Comparison of ENCODE assay signal across 28 mouse cellular contexts in genomic region chr5:121331731-121332130, GRCm38 (mm10). TPM values are rescaled to one million over a fixed set of nuclear protein-coding genes. Genes with fewer than 3 reads are reported as not detected.
DNase-seq lines count a peak whose midpoint lies in the region; ATAC-seq and TF ChIP-seq lines count a peak whose summit lies in the region.
"Had no signal": no experiment of that assay in that cellular context is flagged by ENCODE, and none has a peak within 500 bp of the region (broad histone marks: within the 10 kb centered on the region; RNA-seq: fewer than 3 reads in every experiment).

No protein-coding gene starts in this region.

- ATAC-seq in megakaryocyte progenitor cell, adult 5-6 weeks (replicated peaks; ENCODE audit: poor library complexity) = peak; percentile 35; the same call in 1 of the 2 replicates
- ATAC-seq: CD4-positive, CD25-positive, alpha-beta regulatory T cell, adult 4 months; forebrain, embryonic 15.5 days; intestine, postnatal 0 days had no signal

- intact Hi-C loops in heart, postnatal 10 days (cut with DNase I) = no loop called here

- no peak for DNase-seq in ES-E14 (ENCODE audit: low read depth, low spot score)
- DNase-seq in fat pad, adult 2 months (ENCODE audit: extremely low read depth, low read depth, low spot score) = peak; percentile 64
- DNase-seq in gastrocnemius, adult 8-10 months (ENCODE audit: low spot score in 2 of 2) = no peak
- DNase-seq in kidney, adult 2 months = no peak
- DNase-seq in heart, postnatal 10 days = no peak
- DNase-seq: adrenal gland, adult 2 months; adrenal gland, postnatal 14 days; cerebellum, adult 11 months; cerebellum, adult 8-10 months; cerebellum, postnatal 36 days; gastrocnemius, postnatal 10 days; gastrocnemius, postnatal 36 days; heart, adult 18-20 months; heart, postnatal 14 days; heart, postnatal 4 days; kidney, adult 8-10 months had no signal

- in situ Hi-C loops in ES-E14 (cut with MboI; ENCODE audit: low sequenced_read_pairs in 2 of 2, unreplicated experiment in 2 of 2) = no loop called here

- H3K9me3 ChIP-seq in ES-Bruce4 (replicated peaks; ENCODE audit: control insufficient read depth, insufficient read depth, low read length, poor library complexity, severe bottlenecking) (no peaks in the 10 kb centered on the region), ES-E14 (ENCODE audit: control insufficient read depth, insufficient read depth, low read depth, low read length) (no peaks in the 10 kb centered on the region)
- H3K9me3 ChIP-seq: embryonic facial prominence, embryonic 12.5 days; embryonic facial prominence, embryonic 15.5 days; forebrain, embryonic 12.5 days; forebrain, embryonic 15.5 days; heart, embryonic 12.5 days; heart, embryonic 15.5 days; hindbrain, embryonic 12.5 days; hindbrain, embryonic 15.5 days had no signal

- H3K9ac ChIP-seq in ES-Bruce4 (ENCODE audit: low read depth, poor library complexity, severe bottlenecking) (peak overlapping the region; percentile 57), ES-E14 (ENCODE audit: insufficient read depth, low read depth, low read length, poor library complexity, severe bottlenecking) (peak overlapping the region; percentile 51; the same call in 1 of the 2 replicates)
- H3K9ac ChIP-seq: embryonic facial prominence, embryonic 12.5 days; embryonic facial prominence, embryonic 15.5 days; forebrain, embryonic 12.5 days; forebrain, embryonic 15.5 days; heart, embryonic 12.5 days; heart, embryonic 15.5 days; hindbrain, embryonic 12.5 days; hindbrain, embryonic 15.5 days had no signal

- H3K36me3 ChIP-seq in ES-Bruce4 (ENCODE audit: control insufficient read depth, insufficient read depth, low read length, poor library complexity, severe bottlenecking) (no peaks in the 10 kb centered on the region; the same call in 1 of the 2 replicates), ES-E14 (ENCODE audit: control insufficient read depth, insufficient read depth, low read length, poor library complexity, severe bottlenecking) (peaks cover 31% of the 10 kb centered on the region)
- H3K36me3 ChIP-seq in kidney, adult 2 months (ENCODE audit: control insufficient read depth, insufficient read depth, low read length) = peaks cover 2% of the 10 kb centered on the region; the same call in 1 of the 2 replicates

- peak overlapping the region; percentile 90 for H3K27ac ChIP-seq in ES-Bruce4 (ENCODE audit: insufficient read depth, low read length)
- H3K27ac ChIP-seq in ES-E14 (ENCODE audit: insufficient read depth, low read depth, low read length, poor library complexity, severe bottlenecking) = 0 out of 2 replicates have a peak overlapping the region, but pooled peaks have one; percentile 13
- H3K27ac ChIP-seq in kidney, adult 2 months (ENCODE audit: insufficient read depth, low read depth, low read length) = no peak overlapping the region
- H3K27ac ChIP-seq: forebrain, embryonic 15.5 days; hindbrain, embryonic 12.5 days; hindbrain, embryonic 15.5 days had no signal

- H3K4me1 ChIP-seq in ES-Bruce4 (ENCODE audit: control insufficient read depth, insufficient read depth, low read length) (no peaks in the 10 kb centered on the region), ES-E14 (ENCODE audit: control insufficient read depth in 2 of 2, insufficient read depth in 2 of 2, low read length in 2 of 2, poor library complexity in 1 of 2) (peaks cover 0 to 5% of the 10 kb centered on the region in 2 experiments; a peak in 2 of 4 replicates)
- peaks cover 7% of the 10 kb centered on the region; the same call in 1 of the 2 replicates for H3K4me1 ChIP-seq in kidney, adult 2 months (ENCODE audit: control insufficient read depth, insufficient read depth, low read length)
- H3K4me1 ChIP-seq: embryonic facial prominence, embryonic 12.5 days; embryonic facial prominence, embryonic 15.5 days; forebrain, embryonic 12.5 days; hindbrain, embryonic 12.5 days; hindbrain, embryonic 15.5 days had no signal

- TF ChIP-seq POLR2A in ES-Bruce4 (IDR thresholded peaks at IDR 0.05; ENCODE audit: insufficient read depth, low read length) = no peak
- no peak for TF ChIP-seq POLR2A in kidney, adult 2 months (IDR thresholded peaks at IDR 0.05; ENCODE audit: low read depth, low read length)

- TF ChIP-seq EP300 in ES-Bruce4 (IDR thresholded peaks at IDR 0.05; ENCODE audit: insufficient read depth, low read depth, low read length) = peak; percentile 17; the same call in 1 of the 2 replicates

- TF ChIP-seq CTCF in ES-Bruce4 (IDR thresholded peaks at IDR 0.05; ENCODE audit: low read depth, low read length) = no peak
- no peak for TF ChIP-seq CTCF in kidney, adult 2 months (conservative IDR thresholded peaks at IDR 0.05; ENCODE audit: insufficient read depth, insufficient read length, low read depth, low read length)

- H3K4me3 ChIP-seq in ES-Bruce4 (ENCODE audit: low read depth, low read length) (peak overlapping the region; percentile 48), ES-E14 (ENCODE audit: insufficient read depth in 1 of 2, low read depth in 1 of 2, low read length in 2 of 2, poor library complexity in 1 of 2, severe bottlenecking in 1 of 2) (peak overlapping the region in 1 of 2 experiments; percentile 5; a peak in 2 of 4 replicates)
- no peak overlapping the region for H3K4me3 ChIP-seq in kidney, adult 2 months (ENCODE audit: insufficient read depth, low read depth, low read length)
- H3K4me3 ChIP-seq: embryonic facial prominence, embryonic 12.5 days; embryonic facial prominence, embryonic 15.5 days; forebrain, embryonic 12.5 days; forebrain, embryonic 15.5 days; heart, embryonic 12.5 days; heart, embryonic 15.5 days; hindbrain, embryonic 12.5 days; hindbrain, embryonic 15.5 days had no signal

- H3K27me3 ChIP-seq in ES-Bruce4 (ENCODE audit: control insufficient read depth, insufficient read depth, low read length, poor library complexity, severe bottlenecking) = no peaks in the 10 kb centered on the region
- no peaks in the 10 kb centered on the region for H3K27me3 ChIP-seq in kidney, adult 2 months (replicated peaks; ENCODE audit: control insufficient read depth, insufficient read depth, low read length)
- H3K27me3 ChIP-seq: embryonic facial prominence, embryonic 12.5 days; embryonic facial prominence, embryonic 15.5 days; forebrain, embryonic 12.5 days; forebrain, embryonic 15.5 days; heart, embryonic 12.5 days; heart, embryonic 15.5 days; hindbrain, embryonic 12.5 days; hindbrain, embryonic 15.5 days had no signal

- 96% methylated on average over 10 of the region's 10 CpGs for WGBS in kidney, adult 2 months

TF ChIP-seq in ES-E14, 5 proteins besides CTCF, POLR2A, EP300 and RAD21:
- TF ChIP-seq HCFC1 (IDR thresholded peaks at IDR 0.05; ENCODE audit: borderline replicate concordance, insufficient read depth, low read length) (no peak), ZNF384 (IDR thresholded peaks at IDR 0.05; ENCODE audit: low read depth, low read length) (no peak), ZC3H11A (IDR thresholded peaks at IDR 0.05; ENCODE audit: borderline replicate concordance, low read depth, low read length) (no peak), CHD2 (IDR thresholded peaks at IDR 0.05; ENCODE audit: low read depth, low read length) (no peak), MAFK (IDR thresholded peaks at IDR 0.05; ENCODE audit: insufficient read depth, low read depth, low read length) (no peak)

RNA-seq across cellular contexts. Expression of gene Trafd1, which starts 53.7 kb away (rescaled TPM):
- 23.1 and 25.9 TPM in 2 replicates for polyA plus RNA-seq in ES-Bruce4 (2011; ENCODE audit: insufficient read depth, insufficient read length, low read depth, missing spikeins)
- total RNA-seq in ES-E14 (2012; rRNA removed) = 13.8 and 15.6 TPM in 2 replicates
- total RNA-seq in megakaryocyte progenitor cell, adult 5-6 weeks (2015) = 29.1 and 36.4 TPM in 2 replicates
- 37.5 and 38.5 TPM in 2 replicates for total RNA-seq in megakaryocyte progenitor cell, adult 5-6 weeks (2017)
- 10 to 100 TPM; 37.4 to 45.4 (median 40.5) TPM for total RNA-seq in gastrocnemius, adult 8-10 months (2022)
- 41.0 and 48.6 TPM in 2 replicates for polyA plus RNA-seq in kidney, adult 2 months (2012; rRNA removed)
- 10 to 100 TPM; 59.0 to 59.5 TPM for total RNA-seq in heart, postnatal 10 days (2021)
